Mouse (Mus musculus) limb, embryonic 13.5 days (tissue): Measurements from ENCODE around the gene E130208F15Rik. TPM values are rescaled to one million over a fixed set of nuclear protein-coding genes. Genes with fewer than 3 reads are reported as not detected.

Experiments used
- ATAC-seq: fragments of 200-750 bp; cut with Nextera tagmentation; 2 replicates; pipeline ENCODE4 v1.8.0; 2017; ENCODE audit warnings: low read depth, moderate number of reproducible peaks, moderate TSS enrichment; ENCODE audit not compliant: low FRiP score
- H3K27ac ChIP-seq: fragments of 300-500 bp; sonication (generic); 2 replicates; pipeline ENCODE4 v1.5.1; 2015; ENCODE audit warnings: inconsistent platforms, mild to moderate bottlenecking, moderate library complexity
- H3K27me3 ChIP-seq: fragments of 300-500 bp; sonication (generic); 2 replicates; pipeline ENCODE4 v1.6.1; 2015; ENCODE audit warnings: mild to moderate bottlenecking, inconsistent platforms
- H3K36me3 ChIP-seq: fragments of 300-500 bp; sonication (generic); 2 replicates; pipeline ENCODE4 v1.6.1; 2015; ENCODE audit warnings: inconsistent platforms, mild to moderate bottlenecking, moderate library complexity
- H3K4me1 ChIP-seq: fragments of 300-500 bp; sonication (generic); 2 replicates; pipeline ENCODE4 v1.6.1; 2015; ENCODE audit warnings: inconsistent platforms
- H3K4me2 ChIP-seq: fragments of 300-500 bp; sonication (generic); replicated peaks from 2 replicates; pipeline ENCODE4 v1.6.1; 2015; ENCODE audit warnings: inconsistent platforms, mild to moderate bottlenecking, moderate library complexity
- H3K4me3 ChIP-seq: fragments of 300-500 bp; sonication (generic); 2 replicates; pipeline ENCODE4 v1.5.1; 2015; ENCODE audit warnings: moderate library complexity, mild to moderate bottlenecking, inconsistent platforms
- H3K9ac ChIP-seq: fragments of 300-500 bp; sonication (generic); 2 replicates; pipeline ENCODE4 v1.6.1; 2015; ENCODE audit warnings: mild to moderate bottlenecking, inconsistent platforms
- H3K9me3 ChIP-seq: fragments of 300-500 bp; sonication (generic); 2 replicates; pipeline ENCODE4 v1.6.1; 2016; ENCODE audit warnings: inconsistent platforms
- WGBS: fragments of 180-500 bp; shearing (Covaris S2); methylation state at CpG from one replicate; pipeline ENCODE4 v1.1.7; 2015; 5-methylcytosine and 5-hydroxymethylcytosine counted together
- polyA plus RNA-seq: library from polyadenylated mRNA; unstranded; fragments of >200 nt; fragmentation: Nextera tagmentation; extraction: Ambion mirVana; gene quantifications from 2 replicates; pipeline ENCODE4 v1.2.1, GENCODE M21; 2015

E130208F15Rik gene
- polyA plus RNA-seq, 1 experiment from 2014 or later, result 0.95 TPM

GRCm38 (mm10) chr7:30325364-30325763 is 3.8 kb downstream of the E130208F15Rik start:
- no peak overlapping the region for H3K27ac ChIP-seq
- WGBS, result 44% methylated on average over 2 of the region's 2 CpGs
- H3K27me3 ChIP-seq, result peaks cover 9% of the 10 kb centered on the region
- no peak for ATAC-seq
- H3K36me3 ChIP-seq, result no peaks in the 10 kb centered on the region
- H3K9me3 ChIP-seq, result no peaks in the 10 kb centered on the region
- no peak overlapping the region for H3K9ac ChIP-seq
- H3K4me3 ChIP-seq, result no peak overlapping the region
- no peak overlapping the region for H3K4me2 ChIP-seq
- peaks cover 15% of the 10 kb centered on the region for H3K4me1 ChIP-seq

DNA sequence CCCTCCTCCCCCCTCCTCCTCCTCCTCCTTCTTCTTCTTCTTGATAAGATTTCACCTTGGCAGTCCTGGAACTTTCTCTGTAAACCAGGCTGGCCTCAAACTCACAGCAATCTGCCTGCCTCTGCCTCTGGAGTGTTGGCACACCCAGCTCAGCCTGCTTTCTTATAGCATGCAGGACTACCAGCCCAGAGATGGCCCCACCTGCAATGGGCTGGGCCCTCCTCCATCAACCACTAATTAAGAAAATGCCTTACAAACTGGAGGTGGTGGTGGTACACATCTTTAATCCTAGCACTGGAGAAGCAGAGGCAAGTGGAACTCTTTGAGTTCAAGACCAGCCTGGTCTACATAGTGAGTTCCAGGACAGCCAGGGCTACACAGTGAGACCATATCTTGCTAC is 4.9 kb downstream of the E130208F15Rik start:
- H3K9ac ChIP-seq, result no peak overlapping the region
- no peaks in the 10 kb centered on the region for H3K9me3 ChIP-seq
- H3K4me3 ChIP-seq, result no peak overlapping the region
- ATAC-seq, result no peak
- H3K36me3 ChIP-seq, result no peaks in the 10 kb centered on the region
- no peak overlapping the region for H3K4me2 ChIP-seq
- peaks cover 5% of the 10 kb centered on the region for H3K4me1 ChIP-seq
- H3K27me3 ChIP-seq, result peaks cover 9% of the 10 kb centered on the region
- H3K27ac ChIP-seq, result no peak overlapping the region

DNA sequence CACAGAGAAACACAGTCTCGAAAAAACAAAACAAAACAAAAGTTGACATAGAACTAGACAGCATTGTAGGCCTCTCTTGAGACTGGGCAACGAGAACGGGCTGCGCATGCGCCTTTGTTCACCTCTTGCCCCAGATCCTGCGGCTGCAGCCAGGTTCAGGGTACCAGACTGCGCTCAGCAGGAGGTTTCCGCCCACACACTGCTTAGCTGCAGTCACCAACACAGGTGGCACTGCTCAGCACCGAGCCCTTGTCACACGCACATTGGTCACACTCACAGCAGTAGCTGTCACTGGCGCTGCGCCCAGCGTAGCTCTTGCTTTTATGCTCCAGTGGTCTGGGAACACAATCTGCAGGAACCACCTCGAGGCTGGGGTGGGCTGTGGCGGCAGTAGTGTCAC is 5.6 kb downstream of the E130208F15Rik start:
- Histone ChIP-seq H3K27ac (no peak overlapping the region), H3K4me2 (no peak overlapping the region), H3K36me3 (no peaks in the 10 kb centered on the region), H3K4me1 (peaks cover 5% of the 10 kb centered on the region; the same call in 1 of the 2 replicates), H3K9ac (peak overlapping the region; percentile 43; the same call in 1 of the 2 replicates), H3K4me3 (no peak overlapping the region), H3K27me3 (peaks cover 10% of the 10 kb centered on the region), H3K9me3 (no peaks in the 10 kb centered on the region)
- ATAC-seq, result no peak
- 65% methylated on average over 15 of the region's 15 CpGs for WGBS

DNA sequence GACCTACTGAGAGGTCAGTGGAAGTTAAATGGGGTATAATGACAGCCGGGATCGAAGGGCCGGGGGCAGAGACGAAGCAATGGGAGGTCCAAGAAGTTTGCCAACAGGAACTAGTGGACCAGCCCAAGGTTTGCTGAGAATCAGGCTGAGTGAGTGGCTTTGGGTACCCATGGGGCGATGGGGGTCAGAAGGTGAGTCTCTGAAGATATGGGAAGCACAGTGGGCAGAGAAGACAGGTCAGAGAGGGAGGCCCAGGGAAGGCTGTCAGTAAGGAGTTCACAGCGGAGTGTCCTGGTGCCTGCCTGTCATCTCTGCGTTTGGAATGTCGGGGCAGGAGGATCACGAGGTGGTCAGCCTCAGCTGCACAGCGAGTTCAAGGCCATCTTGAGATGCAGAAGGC is 6.8 kb downstream of the E130208F15Rik start:
- H3K36me3 ChIP-seq, result no peaks in the 10 kb centered on the region
- no peaks in the 10 kb centered on the region for H3K9me3 ChIP-seq
- H3K4me2 ChIP-seq, result no peak overlapping the region
- 56% methylated on average over 10 of the region's 10 CpGs for WGBS
- no peak overlapping the region for H3K9ac ChIP-seq
- peaks cover 2% of the 10 kb centered on the region; the same call in 1 of the 2 replicates for H3K4me1 ChIP-seq
- peaks cover 17% of the 10 kb centered on the region for H3K27me3 ChIP-seq
- no peak for ATAC-seq
- H3K27ac ChIP-seq, result no peak overlapping the region
- H3K4me3 ChIP-seq, result no peak overlapping the region

DNA sequence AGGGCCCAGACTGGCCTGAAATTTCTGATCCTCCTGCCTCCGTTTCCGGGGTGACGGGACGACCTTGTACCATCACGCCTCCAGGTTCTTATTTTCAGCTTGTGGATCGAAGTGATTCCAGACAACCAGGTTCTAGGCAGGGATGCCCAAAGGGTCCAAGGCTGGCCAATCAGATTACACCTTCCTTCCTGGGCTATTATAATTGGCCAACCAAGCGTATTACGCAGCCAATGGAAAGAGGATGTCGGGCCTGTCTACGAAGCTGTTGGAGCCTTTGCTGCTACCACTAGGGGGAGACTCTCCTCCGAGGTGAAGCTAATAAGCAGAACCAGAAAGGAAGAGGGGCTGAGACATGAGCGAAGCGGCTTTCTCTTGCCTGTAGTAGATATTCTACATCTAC is 10.3 kb downstream of the E130208F15Rik start:
- WGBS, result 8% methylated on average over 13 of the region's 13 CpGs
- no peak overlapping the region for H3K27ac ChIP-seq
- H3K36me3 ChIP-seq, result no peaks in the 10 kb centered on the region
- no peak overlapping the region for H3K4me3 ChIP-seq
- H3K4me2 ChIP-seq, result peak overlapping the region; percentile 41
- H3K4me1 ChIP-seq, result peaks cover 6% of the 10 kb centered on the region; the same call in 1 of the 2 replicates
- H3K27me3 ChIP-seq, result peaks cover 46% of the 10 kb centered on the region
- ATAC-seq, result peak; percentile 86
- no peaks in the 10 kb centered on the region for H3K9me3 ChIP-seq
- H3K9ac ChIP-seq, result no peak overlapping the region

DNA sequence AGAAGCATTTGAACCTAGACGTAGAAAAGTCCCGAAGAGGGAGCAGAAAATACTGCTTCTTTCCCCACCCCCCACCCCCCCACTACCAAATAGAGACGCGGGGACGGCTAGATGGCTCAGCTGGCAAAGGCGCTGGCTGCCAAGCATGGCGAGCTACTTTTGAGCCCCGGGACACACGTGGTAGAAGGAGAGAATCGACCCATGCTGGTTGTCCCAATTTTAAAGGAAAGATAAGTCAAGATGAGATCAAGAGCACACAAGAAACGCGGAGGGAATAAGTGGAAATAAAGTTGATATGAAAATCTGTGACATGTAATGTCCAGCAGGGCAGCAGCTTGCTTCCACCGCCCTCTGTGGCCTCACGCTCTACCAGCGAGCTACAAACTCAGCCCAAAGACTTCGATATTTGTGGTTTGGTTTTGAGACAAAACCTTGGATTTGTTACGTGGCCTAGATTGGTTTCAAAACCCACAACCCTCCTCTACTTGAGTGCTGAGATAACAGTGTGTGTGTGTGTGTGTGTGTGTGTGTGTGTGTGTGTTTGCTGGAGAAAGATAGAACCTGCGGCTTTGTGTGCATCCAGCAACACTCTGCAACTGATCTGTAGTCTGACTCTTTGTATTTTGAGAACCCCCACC is 11.2 kb downstream of the E130208F15Rik start:
- Histone ChIP-seq H3K27me3 (peaks cover 42% of the 10 kb centered on the region), H3K4me2 (no peak overlapping the region), H3K4me3 (no peak overlapping the region), H3K4me1 (peaks cover 6% of the 10 kb centered on the region; the same call in 1 of the 2 replicates), H3K9ac (no peak overlapping the region), H3K27ac (no peak overlapping the region), H3K36me3 (no peaks in the 10 kb centered on the region), H3K9me3 (no peaks in the 10 kb centered on the region)
- 64% methylated on average over 18 of the region's 18 CpGs for WGBS
- no peak for ATAC-seq

GRCm38 (mm10) chr7:30333436-30333835 is 11.9 kb downstream of the E130208F15Rik start:
- H3K4me3 ChIP-seq, result no peak overlapping the region
- peaks cover 6% of the 10 kb centered on the region; the same call in 1 of the 2 replicates for H3K4me1 ChIP-seq
- peaks cover 38% of the 10 kb centered on the region for H3K27me3 ChIP-seq
- H3K36me3 ChIP-seq, result no peaks in the 10 kb centered on the region
- no peak overlapping the region for H3K27ac ChIP-seq
- no peaks in the 10 kb centered on the region for H3K9me3 ChIP-seq
- no peak overlapping the region for H3K4me2 ChIP-seq
- no peak overlapping the region for H3K9ac ChIP-seq
- WGBS, result 47% methylated on average over 4 of the region's 4 CpGs
- ATAC-seq, result no peak

- Histone ChIP-seq H3K4me2 (no peak overlapping the region), H3K4me3 (no peak overlapping the region), H3K27me3 (peaks cover 37% of the 10 kb centered on the region), H3K4me1 (peaks cover 6% of the 10 kb centered on the region; the same call in 1 of the 2 replicates), H3K36me3 (no peaks in the 10 kb centered on the region), H3K9ac (no peak overlapping the region), H3K9me3 (no peaks in the 10 kb centered on the region), H3K27ac (no peak overlapping the region)
- ATAC-seq, result no peak
- 61% methylated on average over 5 of the region's 5 CpGs for WGBS
Measured at GRCm38 (mm10) chr7:30334563-30334962, 13.0 kb downstream of the E130208F15Rik start.

DNA sequence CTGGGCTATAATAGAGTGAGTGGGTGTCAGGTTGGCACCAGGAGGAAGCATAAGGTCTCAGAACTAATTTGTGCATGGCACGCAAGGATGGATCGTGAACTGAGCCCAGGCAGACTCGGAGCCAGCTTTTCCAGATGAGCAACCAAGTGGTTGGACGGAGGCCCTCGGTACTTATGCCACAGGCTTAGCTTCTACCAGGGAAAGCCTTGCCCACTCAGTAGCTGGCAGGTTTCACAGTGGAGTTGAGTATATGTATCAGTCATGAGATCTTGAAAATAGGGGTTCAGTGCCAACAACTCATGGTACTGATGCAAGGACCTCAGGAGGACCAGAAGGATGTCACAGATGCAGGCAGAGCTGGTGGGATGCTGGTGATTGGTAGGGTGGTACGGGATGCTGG is 14.1 kb downstream of the E130208F15Rik start:
- Histone ChIP-seq H3K36me3 (no peaks in the 10 kb centered on the region), H3K4me1 (peaks cover 6% of the 10 kb centered on the region; the same call in 1 of the 2 replicates), H3K27me3 (peaks cover 37% of the 10 kb centered on the region), H3K27ac (no peak overlapping the region), H3K4me2 (no peak overlapping the region), H3K4me3 (no peak overlapping the region), H3K9me3 (no peaks in the 10 kb centered on the region), H3K9ac (no peak overlapping the region)
- 75% methylated on average over 6 of the region's 6 CpGs for WGBS
- no peak for ATAC-seq

DNA sequence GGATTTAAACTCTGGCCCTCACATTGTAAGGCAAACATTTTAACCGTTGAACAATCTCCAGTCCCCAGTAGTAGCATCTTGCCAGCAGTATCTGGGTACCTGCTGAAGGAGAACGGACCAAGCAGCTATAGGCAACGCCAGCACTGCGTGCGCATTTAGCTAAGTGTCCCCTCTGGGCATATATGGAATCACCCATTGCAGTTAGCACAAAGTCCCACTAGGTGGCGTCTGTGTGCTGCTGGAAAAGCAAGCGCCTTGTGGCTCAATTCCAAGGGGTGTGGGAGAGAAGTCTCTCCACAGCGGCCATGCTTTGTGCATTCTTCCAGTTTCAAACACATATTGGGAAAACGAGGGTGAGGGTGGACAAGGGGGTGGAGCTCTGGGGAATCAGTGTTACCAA is 14.8 kb downstream of the E130208F15Rik start:
- Histone ChIP-seq H3K4me3 (no peak overlapping the region), H3K4me1 (peaks cover 6% of the 10 kb centered on the region; the same call in 1 of the 2 replicates), H3K4me2 (no peak overlapping the region), H3K36me3 (no peaks in the 10 kb centered on the region), H3K9ac (no peak overlapping the region), H3K27me3 (peaks cover 37% of the 10 kb centered on the region), H3K27ac (no peak overlapping the region), H3K9me3 (no peaks in the 10 kb centered on the region)
- no peak for ATAC-seq
- WGBS, result 2% methylated on average over 9 of the region's 9 CpGs

GRCm38 (mm10) chr7:30339432-30340109 is 18.0 kb downstream of the E130208F15Rik start:
- no peak for ATAC-seq
- no peak overlapping the region for H3K4me2 ChIP-seq
- H3K9ac ChIP-seq, result no peak overlapping the region
- 73% methylated on average over 5 of the region's 5 CpGs for WGBS
- peaks cover 21% of the 10 kb centered on the region for H3K27me3 ChIP-seq
- no peaks in the 10 kb centered on the region for H3K9me3 ChIP-seq
- H3K4me3 ChIP-seq, result no peak overlapping the region
- no peak overlapping the region for H3K27ac ChIP-seq
- H3K4me1 ChIP-seq, result peaks cover 5% of the 10 kb centered on the region; the same call in 1 of the 2 replicates
- H3K36me3 ChIP-seq, result no peaks in the 10 kb centered on the region

DNA sequence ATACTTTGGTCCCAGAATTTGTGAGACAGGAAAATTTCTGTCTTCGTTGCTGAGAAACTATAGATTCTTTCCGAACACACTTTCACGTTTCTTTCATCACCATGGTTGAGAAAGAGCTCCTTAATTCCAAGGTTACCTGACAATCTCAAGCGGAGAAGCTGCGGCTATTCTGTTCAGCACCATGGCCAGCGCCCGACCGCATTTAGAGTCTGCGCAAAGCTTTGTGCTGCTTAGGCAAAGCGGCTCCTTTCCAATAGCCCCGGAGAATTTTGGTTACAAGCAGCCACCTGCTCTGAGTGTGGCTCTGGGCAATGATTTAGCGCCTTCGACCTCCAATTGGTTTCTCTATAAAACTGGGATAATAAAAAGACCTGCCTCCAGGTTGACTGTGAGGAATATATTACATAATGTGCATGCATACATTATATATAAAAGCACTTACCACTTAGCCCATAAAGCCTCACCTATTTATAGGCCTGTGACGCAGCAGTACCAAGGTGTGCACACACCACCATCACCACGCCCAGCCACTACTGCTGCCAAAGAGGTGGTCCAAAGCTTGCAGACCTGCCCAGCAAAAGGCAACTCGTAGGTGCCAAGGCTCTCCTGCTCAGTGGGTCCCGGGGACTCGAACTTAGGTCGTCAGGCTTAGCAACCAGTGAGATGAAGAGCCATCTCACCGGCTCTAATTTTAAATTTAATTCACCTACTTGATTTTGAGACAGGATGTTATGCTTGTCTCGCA is 25.3 kb downstream of the E130208F15Rik start:
- Histone ChIP-seq H3K4me2 (no peak overlapping the region), H3K27ac (no peak overlapping the region), H3K9me3 (no peaks in the 10 kb centered on the region), H3K4me1 (peaks cover 5% of the 10 kb centered on the region; the same call in 1 of the 2 replicates), H3K36me3 (no peaks in the 10 kb centered on the region), H3K4me3 (no peak overlapping the region), H3K9ac (no peak overlapping the region), H3K27me3 (peaks cover 41% of the 10 kb centered on the region)
- 26% methylated on average over 21 of the region's 21 CpGs for WGBS
- no peak for ATAC-seq
